Mouse (Mus musculus): ENCODE data around the gene Trim54.

GRCm38 (mm10) chr5:31083949-31084348 is 32.6 kb upstream of the Trim54 start:
- no peak for TF ChIP-seq POLR2A (IDR thresholded peaks at IDR 0.05; ENCODE audit: insufficient read depth, low read depth, low read length)
- no peak for TF ChIP-seq CTCF (IDR thresholded peaks at IDR 0.05)
- no peak for TF ChIP-seq EP300 (IDR thresholded peaks at IDR 0.05; ENCODE audit: insufficient read depth, low read depth, low read length)

All from heart, adult 2 months (tissue).